Mouse (Mus musculus): ENCODE measurements around the gene B3gat2. TPM values are rescaled to one million over a fixed set of nuclear protein-coding genes. Genes with fewer than 3 reads are reported as not detected.

Gene B3gat2
- polyA plus RNA-seq, 1 experiment from 2014 or later: 22.1 TPM

- Histone ChIP-seq H3K9ac (no peak overlapping the region), H3K9me3 (no peaks in the 10 kb centered on the region), H3K4me3 (no peak overlapping the region), H3K27ac (replicated peaks) (no peak overlapping the region), H3K36me3 (no peaks in the 10 kb centered on the region), H3K4me1 (replicated peaks) (no peaks in the 10 kb centered on the region), H3K4me2 (no peak overlapping the region), H3K27me3 (no peaks in the 10 kb centered on the region)
- 73% methylated on average over 7 of the region's 7 CpGs for WGBS
- ATAC-seq (ENCODE audit: low FRiP score, low read depth): no peak
These were observed 123.4 kb downstream of the B3gat2 start for GRCm38 (mm10) chr1:23884914-23885313.

GRCm38 (mm10) chr1:23892072-23892471 is 130.5 kb downstream of the B3gat2 start:
- Histone ChIP-seq H3K27me3 (no peaks in the 10 kb centered on the region), H3K4me1 (replicated peaks) (no peaks in the 10 kb centered on the region), H3K4me2 (no peak overlapping the region), H3K9me3 (no peaks in the 10 kb centered on the region), H3K36me3 (no peaks in the 10 kb centered on the region), H3K27ac (replicated peaks) (no peak overlapping the region), H3K4me3 (no peak overlapping the region), H3K9ac (no peak overlapping the region)
- no peak for ATAC-seq (ENCODE audit: low FRiP score, low read depth)
- 60% methylated on average over 1 of the region's 1 CpGs for WGBS

Other genes starting within 250 kb of the B3gat2 start
- gene Smap1, start 160.6 kb downstream of the B3gat2 start, polyA plus RNA-seq (2015; fragmentation: Nextera tagmentation; extraction: Ambion mirVana): 131 and 132 TPM in 2 replicates
- 82.9 and 94.6 TPM in 2 replicates for gene Sdhaf4, start 243.9 kb downstream of the B3gat2 start, polyA plus RNA-seq (2015; fragmentation: Nextera tagmentation; extraction: Ambion mirVana)